Mouse (Mus musculus) limb, embryonic 13.5 days (tissue): ENCODE measurements around the gene Myh9. TPM values are rescaled to one million over a fixed set of nuclear protein-coding genes. Genes with fewer than 3 reads are reported as not detected.
A peak's percentile ranks its signal among the peaks of the same experiment; 100 is the strongest.

ENCODE experiments used
- ATAC-seq: fragments of 200-750 bp; cut with Nextera tagmentation; 2 replicates; pipeline ENCODE4 v1.8.0; 2017; ENCODE audit warnings: low read depth, moderate number of reproducible peaks, moderate TSS enrichment; ENCODE audit not compliant: low FRiP score
- H3K27ac ChIP-seq: fragments of 300-500 bp; sonication (generic); 2 replicates; pipeline ENCODE4 v1.5.1; 2015; ENCODE audit warnings: inconsistent platforms, mild to moderate bottlenecking, moderate library complexity
- H3K27me3 ChIP-seq: fragments of 300-500 bp; sonication (generic); 2 replicates; pipeline ENCODE4 v1.6.1; 2015; ENCODE audit warnings: mild to moderate bottlenecking, inconsistent platforms
- H3K36me3 ChIP-seq: fragments of 300-500 bp; sonication (generic); 2 replicates; pipeline ENCODE4 v1.6.1; 2015; ENCODE audit warnings: inconsistent platforms, mild to moderate bottlenecking, moderate library complexity
- H3K4me1 ChIP-seq: fragments of 300-500 bp; sonication (generic); 2 replicates; pipeline ENCODE4 v1.6.1; 2015; ENCODE audit warnings: inconsistent platforms
- H3K4me2 ChIP-seq: fragments of 300-500 bp; sonication (generic); replicated peaks from 2 replicates; pipeline ENCODE4 v1.6.1; 2015; ENCODE audit warnings: inconsistent platforms, mild to moderate bottlenecking, moderate library complexity
- H3K4me3 ChIP-seq: fragments of 300-500 bp; sonication (generic); 2 replicates; pipeline ENCODE4 v1.5.1; 2015; ENCODE audit warnings: moderate library complexity, mild to moderate bottlenecking, inconsistent platforms
- H3K9ac ChIP-seq: fragments of 300-500 bp; sonication (generic); 2 replicates; pipeline ENCODE4 v1.6.1; 2015; ENCODE audit warnings: mild to moderate bottlenecking, inconsistent platforms
- H3K9me3 ChIP-seq: fragments of 300-500 bp; sonication (generic); 2 replicates; pipeline ENCODE4 v1.6.1; 2016; ENCODE audit warnings: inconsistent platforms
- WGBS: fragments of 180-500 bp; shearing (Covaris S2); methylation state at CpG from one replicate; pipeline ENCODE4 v1.1.7; 2015; 5-methylcytosine and 5-hydroxymethylcytosine counted together
- polyA plus RNA-seq: library from polyadenylated mRNA; unstranded; fragments of >200 nt; fragmentation: Nextera tagmentation; extraction: Ambion mirVana; gene quantifications from 2 replicates; pipeline ENCODE4 v1.2.1, GENCODE M21; 2015

Gene Myh9
- polyA plus RNA-seq, 1 experiment from 2014 or later: 38.1 TPM

GRCm38 (mm10) chr15:77799491-77800474, 42.2 kb downstream of the Myh9 start:
- Histone ChIP-seq H3K9ac (peak overlapping the region; percentile 54), H3K36me3 (peaks cover 54% of the 10 kb centered on the region)

GRCm38 (mm10) chr15:77798664-77799490, 43.1 kb downstream of the Myh9 start:
- peak; percentile 86 for ATAC-seq
- no peak overlapping the region for H3K4me3 ChIP-seq
- peaks cover 51% of the 10 kb centered on the region for H3K36me3 ChIP-seq
- H3K27me3 ChIP-seq: no peaks in the 10 kb centered on the region
- H3K4me1 ChIP-seq: peaks cover 64% of the 10 kb centered on the region
- H3K9me3 ChIP-seq: no peaks in the 10 kb centered on the region
- peak overlapping the region; percentile 97 for H3K27ac ChIP-seq
- WGBS: 14% methylated on average over 14 of the region's 14 CpGs
- H3K4me2 ChIP-seq: peak overlapping the region; percentile 38
- peak overlapping the region; percentile 54 for H3K9ac ChIP-seq

More at GRCm38 (mm10) chr15:77799491-77800474, 42.2 kb downstream of the Myh9 start:
- Histone ChIP-seq H3K4me3 (no peak overlapping the region), H3K4me1 (peaks cover 65% of the 10 kb centered on the region), H3K4me2 (no peak overlapping the region), H3K9me3 (no peaks in the 10 kb centered on the region), H3K27me3 (no peaks in the 10 kb centered on the region), H3K27ac (peak overlapping the region; percentile 97)
- ATAC-seq: no peak
- 84% methylated on average over 8 of the region's 8 CpGs for WGBS

GRCm38 (mm10) chr15:77797609-77798411, 44.2 kb downstream of the Myh9 start:
- Histone ChIP-seq H3K27me3 (no peaks in the 10 kb centered on the region), H3K36me3 (peaks cover 49% of the 10 kb centered on the region), H3K4me2 (peak overlapping the region; percentile 38; the same call in 1 of the 2 replicates), H3K4me1 (peaks cover 60% of the 10 kb centered on the region), H3K27ac (peak overlapping the region; percentile 97), H3K9me3 (no peaks in the 10 kb centered on the region), H3K4me3 (no peak overlapping the region), H3K9ac (peak overlapping the region; percentile 54; the same call in 1 of the 2 replicates)
- no peak for ATAC-seq
- 76% methylated on average over 14 of the region's 14 CpGs for WGBS

GRCm38 (mm10) chr15:77796409-77797035, 45.5 kb downstream of the Myh9 start:
- Histone ChIP-seq H3K9ac (no peak overlapping the region), H3K4me1 (peaks cover 60% of the 10 kb centered on the region), H3K4me2 (no peak overlapping the region), H3K36me3 (peaks cover 53% of the 10 kb centered on the region), H3K9me3 (no peaks in the 10 kb centered on the region), H3K4me3 (no peak overlapping the region), H3K27ac (no peak overlapping the region; the same call in 1 of the 2 replicates), H3K27me3 (no peaks in the 10 kb centered on the region)
- ATAC-seq: no peak
- WGBS: 96% methylated on average over 26 of the region's 26 CpGs

- Histone ChIP-seq H3K27me3 (no peaks in the 10 kb centered on the region), H3K4me2 (no peak overlapping the region), H3K9ac (no peak overlapping the region), H3K4me3 (no peak overlapping the region), H3K4me1 (peaks cover 47% of the 10 kb centered on the region), H3K9me3 (no peaks in the 10 kb centered on the region), H3K27ac (0 out of 2 replicates have a peak overlapping the region, but pooled peaks have one; percentile 28), H3K36me3 (peaks cover 59% of the 10 kb centered on the region)
- no peak for ATAC-seq
- 84% methylated on average over 13 of the region's 13 CpGs for WGBS
These were observed 47.0 kb downstream of the Myh9 start for GRCm38 (mm10) chr15:77794908-77795356.

- ATAC-seq: no peak
- Histone ChIP-seq H3K4me1 (peaks cover 41% of the 10 kb centered on the region), H3K27me3 (no peaks in the 10 kb centered on the region), H3K36me3 (peaks cover 66% of the 10 kb centered on the region), H3K4me2 (no peak overlapping the region), H3K27ac (peak overlapping the region; percentile 28; the same call in 1 of the 2 replicates), H3K9ac (0 out of 2 replicates have a peak overlapping the region, but pooled peaks have one; percentile 20), H3K4me3 (no peak overlapping the region), H3K9me3 (no peaks in the 10 kb centered on the region)
- 82% methylated on average over 13 of the region's 13 CpGs for WGBS
These were observed 47.7 kb downstream of the Myh9 start for GRCm38 (mm10) chr15:77794138-77794907.

- ATAC-seq: no peak
- H3K27ac ChIP-seq: peak overlapping the region; percentile 55; the same call in 1 of the 2 replicates
- H3K4me1 ChIP-seq: peaks cover 33% of the 10 kb centered on the region
- no peak overlapping the region for H3K4me2 ChIP-seq
- H3K9me3 ChIP-seq: no peaks in the 10 kb centered on the region
- H3K36me3 ChIP-seq: peaks cover 73% of the 10 kb centered on the region
- H3K27me3 ChIP-seq: no peaks in the 10 kb centered on the region
- WGBS: 92% methylated on average over 7 of the region's 7 CpGs
- 0 out of 2 replicates have a peak overlapping the region, but pooled peaks have one; percentile 20 for H3K9ac ChIP-seq
- no peak overlapping the region for H3K4me3 ChIP-seq
These were observed 48.4 kb downstream of the Myh9 start for GRCm38 (mm10) chr15:77793554-77793953.

- Histone ChIP-seq H3K27ac (no peak overlapping the region), H3K4me3 (no peak overlapping the region), H3K4me1 (peaks cover 29% of the 10 kb centered on the region), H3K9me3 (no peaks in the 10 kb centered on the region), H3K9ac (no peak overlapping the region), H3K27me3 (no peaks in the 10 kb centered on the region), H3K4me2 (no peak overlapping the region), H3K36me3 (peaks cover 78% of the 10 kb centered on the region)
- no peak for ATAC-seq
- WGBS: 73% methylated on average over 4 of the region's 4 CpGs
These were observed 48.9 kb downstream of the Myh9 start for GRCm38 (mm10) chr15:77793094-77793493.

GRCm38 (mm10) chr15:77792056-77792455, 49.9 kb downstream of the Myh9 start:
- H3K4me2 ChIP-seq: no peak overlapping the region
- H3K4me1 ChIP-seq: peaks cover 18% of the 10 kb centered on the region
- H3K27me3 ChIP-seq: no peaks in the 10 kb centered on the region
- no peak overlapping the region for H3K4me3 ChIP-seq
- no peak overlapping the region for H3K9ac ChIP-seq
- no peak for ATAC-seq
- H3K36me3 ChIP-seq: peaks cover 87% of the 10 kb centered on the region
- no peak overlapping the region for H3K27ac ChIP-seq
- 90% methylated on average over 9 of the region's 9 CpGs for WGBS
- no peaks in the 10 kb centered on the region for H3K9me3 ChIP-seq

- no peak overlapping the region for H3K4me2 ChIP-seq
- no peak for ATAC-seq
- no peak overlapping the region for H3K4me3 ChIP-seq
- H3K4me1 ChIP-seq: peaks cover 17% of the 10 kb centered on the region
- no peak overlapping the region for H3K9ac ChIP-seq
- H3K27me3 ChIP-seq: no peaks in the 10 kb centered on the region
- peaks cover 93% of the 10 kb centered on the region for H3K36me3 ChIP-seq
- 88% methylated on average over 21 of the region's 21 CpGs for WGBS
- no peaks in the 10 kb centered on the region for H3K9me3 ChIP-seq
- H3K27ac ChIP-seq: no peak overlapping the region
These were observed 51.1 kb downstream of the Myh9 start for GRCm38 (mm10) chr15:77790656-77791405.
